Mouse (Mus musculus) neural tube, embryonic 14.5 days (tissue): Measurements from ENCODE around the gene St3gal6. TPM values are rescaled to one million over a fixed set of nuclear protein-coding genes. Genes with fewer than 3 reads are reported as not detected.
"Not testable (repeated sequence)": the region's sequence is repeated elsewhere in the genome, so short reads cannot be mapped to it uniquely, and the experiment has no call there.

ENCODE experiments used
- ATAC-seq: fragments of 200-750 bp; cut with Nextera tagmentation; 2 replicates; pipeline ENCODE4 v1.8.0; 2017; ENCODE audit warnings: low read depth, mild to moderate bottlenecking, moderate TSS enrichment, moderate library complexity
- H3K27ac ChIP-seq: fragments of 300-500 bp; sonication (generic); 2 replicates; pipeline ENCODE4 v1.5.1; 2014; ENCODE audit warnings: low read depth, mild to moderate bottlenecking, control low read depth, low read length, moderate library complexity, mixed read lengths
- H3K27me3 ChIP-seq: fragments of 300-500 bp; sonication (generic); 2 replicates; pipeline ENCODE4 v1.6.1; 2014; ENCODE audit warnings: low read length; ENCODE audit not compliant: control insufficient read depth, insufficient read depth
- H3K36me3 ChIP-seq: fragments of 300-500 bp; sonication (generic); 2 replicates; pipeline ENCODE4 v1.6.1; 2014; ENCODE audit warnings: low read length, mixed read lengths; ENCODE audit not compliant: control insufficient read depth, insufficient read depth
- H3K4me1 ChIP-seq: fragments of 300-500 bp; sonication (generic); 2 replicates; pipeline ENCODE4 v1.6.1; 2014; ENCODE audit warnings: low read length; ENCODE audit not compliant: control insufficient read depth, insufficient read depth
- H3K4me2 ChIP-seq: fragments of 300-500 bp; sonication (generic); 2 replicates; pipeline ENCODE4 v1.6.1; 2014; ENCODE audit warnings: mild to moderate bottlenecking, low read depth, low read length, control low read depth
- H3K4me3 ChIP-seq: fragments of 300-500 bp; sonication (generic); 2 replicates; pipeline ENCODE4 v1.5.1; 2014; ENCODE audit warnings: low read depth, low read length, control low read depth, mixed read lengths
- H3K9ac ChIP-seq: fragments of 300-500 bp; sonication (generic); replicated peaks from 2 replicates; pipeline ENCODE4 v1.6.1; 2014; ENCODE audit warnings: low read depth, mild to moderate bottlenecking, control low read depth, low read length, mixed read lengths
- H3K9me3 ChIP-seq: fragments of 300-500 bp; sonication (generic); 2 replicates; pipeline ENCODE4 v1.6.1; 2016; ENCODE audit warnings: low read length; ENCODE audit not compliant: control insufficient read depth
- WGBS: fragments of 180-500 bp; shearing (Covaris S2); extraction: QIAGEN DNeasy Blood & Tissue Kit; methylation state at CpG from one replicate; pipeline ENCODE4 v1.1.7; 2014; 5-methylcytosine and 5-hydroxymethylcytosine counted together
- polyA plus RNA-seq: library from polyadenylated mRNA; unstranded; fragments of >200 nt; fragmentation: Nextera tagmentation; extraction: Ambion mirVana; gene quantifications from 2 replicates; pipeline ENCODE4 v1.2.1, GENCODE M21; 2014

St3gal6 gene
- polyA plus RNA-seq, 1 experiment from 2014 or later, result 6.3 TPM

- ATAC-seq, H3K9me3 ChIP-seq, H3K27me3 ChIP-seq, H3K4me2 ChIP-seq, H3K4me3 ChIP-seq, H3K4me1 ChIP-seq, H3K9ac ChIP-seq, H3K27ac ChIP-seq: not testable (repeated sequence)
- peaks cover 24% of the 10 kb centered on the region for H3K36me3 ChIP-seq
- 33% methylated on average over 3 of the region's 3 CpGs for WGBS
These were observed 64.1 kb downstream of the St3gal6 start for GRCm38 (mm10) chr16:58459966-58460365.

GRCm38 (mm10) chr16:58456991-58457390 lies 67.1 kb downstream of the St3gal6 start:
- Histone ChIP-seq H3K36me3 (peaks cover 7% of the 10 kb centered on the region), H3K4me2 (no peak overlapping the region), H3K27ac (no peak overlapping the region), H3K9me3 (no peaks in the 10 kb centered on the region), H3K4me1 (no peaks in the 10 kb centered on the region), H3K4me3 (no peak overlapping the region), H3K27me3 (no peaks in the 10 kb centered on the region), H3K9ac (no peak overlapping the region)
- WGBS, result 92% methylated on average over 6 of the region's 6 CpGs
- ATAC-seq, result no peak

- no peaks in the 10 kb centered on the region for H3K9me3 ChIP-seq
- no peaks in the 10 kb centered on the region for H3K4me1 ChIP-seq
- no peak for ATAC-seq
- H3K4me2 ChIP-seq, result no peak overlapping the region
- no peak overlapping the region for H3K4me3 ChIP-seq
- WGBS, result 91% methylated on average over 5 of the region's 5 CpGs
- H3K27ac ChIP-seq, result no peak overlapping the region
- no peak overlapping the region for H3K9ac ChIP-seq
- peaks cover 8% of the 10 kb centered on the region for H3K36me3 ChIP-seq
- no peaks in the 10 kb centered on the region for H3K27me3 ChIP-seq
These were observed 67.6 kb downstream of the St3gal6 start for GRCm38 (mm10) chr16:58456445-58456844.

- no peak overlapping the region for H3K4me2 ChIP-seq
- no peak overlapping the region for H3K9ac ChIP-seq
- 92% methylated on average over 5 of the region's 5 CpGs for WGBS
- peaks cover 14% of the 10 kb centered on the region for H3K36me3 ChIP-seq
- no peaks in the 10 kb centered on the region for H3K4me1 ChIP-seq
- H3K27me3 ChIP-seq, result no peaks in the 10 kb centered on the region
- ATAC-seq, result no peak
- H3K4me3 ChIP-seq, result no peak overlapping the region
- no peak overlapping the region for H3K27ac ChIP-seq
- no peaks in the 10 kb centered on the region for H3K9me3 ChIP-seq
These were observed 68.9 kb downstream of the St3gal6 start for GRCm38 (mm10) chr16:58455118-58455517.

GRCm38 (mm10) chr16:58454617-58455016 lies 69.4 kb downstream of the St3gal6 start:
- Histone ChIP-seq H3K27me3 (no peaks in the 10 kb centered on the region), H3K4me2 (no peak overlapping the region), H3K4me1 (no peaks in the 10 kb centered on the region), H3K36me3 (peaks cover 14% of the 10 kb centered on the region), H3K9ac (no peak overlapping the region), H3K27ac (no peak overlapping the region), H3K9me3 (no peaks in the 10 kb centered on the region), H3K4me3 (no peak overlapping the region)
- peak; percentile 65; the same call in 1 of the 2 replicates for ATAC-seq
- WGBS, result 75% methylated on average over 8 of the region's 8 CpGs

GRCm38 (mm10) chr16:58453820-58454219 lies 70.2 kb downstream of the St3gal6 start:
- Histone ChIP-seq H3K9me3 (no peaks in the 10 kb centered on the region), H3K9ac (no peak overlapping the region), H3K4me3 (no peak overlapping the region), H3K27me3 (no peaks in the 10 kb centered on the region), H3K4me2 (no peak overlapping the region), H3K27ac (no peak overlapping the region), H3K36me3 (peaks cover 14% of the 10 kb centered on the region), H3K4me1 (no peaks in the 10 kb centered on the region)
- no peak for ATAC-seq

DNA sequence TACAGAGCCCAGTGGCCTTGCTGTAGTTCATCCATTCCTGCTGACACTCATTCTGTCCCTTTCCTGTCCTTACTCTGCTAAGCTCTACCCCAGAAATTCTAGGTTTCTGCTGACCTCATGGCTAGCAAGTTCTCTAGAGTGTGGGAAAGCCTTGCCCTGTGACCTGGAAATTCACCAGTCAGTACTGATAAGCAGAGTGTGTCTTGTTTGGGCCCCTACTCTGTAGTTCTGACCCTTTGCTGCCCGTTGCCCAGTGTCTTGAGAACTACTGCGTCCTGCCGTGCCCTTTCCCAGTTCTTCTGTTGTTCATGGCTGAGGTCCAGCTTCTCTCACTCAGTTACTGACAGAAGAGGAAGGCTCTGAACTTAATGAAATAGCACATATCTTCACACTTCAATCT lies 70.9 kb downstream of the St3gal6 start:
- H3K4me3 ChIP-seq, result no peak overlapping the region
- ATAC-seq, result no peak
- H3K27ac ChIP-seq, result no peak overlapping the region
- H3K36me3 ChIP-seq, result peaks cover 14% of the 10 kb centered on the region
- H3K9ac ChIP-seq, result no peak overlapping the region
- H3K9me3 ChIP-seq, result no peaks in the 10 kb centered on the region
- 80% methylated on average over 3 of the region's 3 CpGs for WGBS
- H3K4me1 ChIP-seq, result no peaks in the 10 kb centered on the region
- no peaks in the 10 kb centered on the region for H3K27me3 ChIP-seq
- H3K4me2 ChIP-seq, result no peak overlapping the region

DNA sequence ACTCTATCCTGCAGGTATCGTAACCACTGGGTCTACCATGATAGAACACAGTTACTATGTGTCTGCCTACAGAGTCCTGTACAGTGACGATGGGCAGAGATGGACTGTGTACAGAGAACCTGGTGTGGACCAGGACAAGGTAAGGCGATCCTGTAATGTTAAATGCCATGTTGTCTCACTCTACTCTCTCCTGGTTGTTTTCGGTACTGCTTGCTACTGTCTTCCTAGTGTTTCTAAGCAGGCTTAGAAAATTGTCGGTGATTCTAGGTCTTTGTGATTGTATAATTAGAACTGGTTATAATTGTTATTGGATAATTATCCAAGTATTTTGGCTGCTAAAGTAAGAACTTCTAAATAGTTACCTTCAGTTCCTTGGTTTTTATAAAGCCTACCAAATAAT lies 72.4 kb downstream of the St3gal6 start:
- Histone ChIP-seq H3K27me3 (no peaks in the 10 kb centered on the region), H3K9ac (no peak overlapping the region), H3K9me3 (no peaks in the 10 kb centered on the region), H3K4me2 (no peak overlapping the region), H3K4me3 (no peak overlapping the region), H3K27ac (no peak overlapping the region), H3K36me3 (peaks cover 14% of the 10 kb centered on the region), H3K4me1 (no peaks in the 10 kb centered on the region)
- ATAC-seq, result no peak
- 97% methylated on average over 5 of the region's 5 CpGs for WGBS

DNA sequence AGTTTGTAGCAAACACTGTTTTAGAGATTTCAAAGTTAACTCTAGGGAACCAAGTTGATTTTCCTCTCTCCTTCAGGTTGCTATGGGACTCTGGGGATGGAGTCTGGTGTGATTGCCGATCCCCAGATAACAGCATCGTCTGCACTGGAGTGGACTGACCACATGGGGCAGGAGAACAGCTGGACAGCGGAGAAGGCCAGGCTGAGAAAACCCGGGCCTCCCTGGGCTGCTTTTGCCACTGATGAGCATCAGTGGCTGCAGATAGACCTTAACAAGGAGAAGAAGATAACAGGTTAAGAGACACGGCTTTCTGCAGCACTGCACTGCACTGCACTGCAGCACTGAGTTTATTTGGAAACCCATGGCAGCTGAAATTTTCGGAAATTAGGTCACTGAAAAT lies 73.4 kb downstream of the St3gal6 start:
- no peak overlapping the region for H3K27ac ChIP-seq
- H3K27me3 ChIP-seq, result no peaks in the 10 kb centered on the region
- no peaks in the 10 kb centered on the region for H3K4me1 ChIP-seq
- no peak overlapping the region for H3K4me2 ChIP-seq
- H3K36me3 ChIP-seq, result peaks cover 10% of the 10 kb centered on the region
- H3K9me3 ChIP-seq, result no peaks in the 10 kb centered on the region
- H3K9ac ChIP-seq, result no peak overlapping the region
- no peak for ATAC-seq
- WGBS, result 82% methylated on average over 6 of the region's 6 CpGs
- no peak overlapping the region for H3K4me3 ChIP-seq

- no peak for ATAC-seq
- H3K27ac ChIP-seq, result no peak overlapping the region
- H3K27me3 ChIP-seq, result no peaks in the 10 kb centered on the region
- H3K9me3 ChIP-seq, result no peaks in the 10 kb centered on the region
- no peak overlapping the region for H3K4me2 ChIP-seq
- no peak overlapping the region for H3K9ac ChIP-seq
- WGBS, result 96% methylated on average over 4 of the region's 4 CpGs
- H3K4me3 ChIP-seq, result no peak overlapping the region
- H3K36me3 ChIP-seq, result peaks cover 10% of the 10 kb centered on the region
- H3K4me1 ChIP-seq, result no peaks in the 10 kb centered on the region
These were observed 75.0 kb downstream of the St3gal6 start for GRCm38 (mm10) chr16:58449073-58449472.
